Mouse (Mus musculus) retina, postnatal 1 day (tissue): ENCODE data around the gene Ube2dnl2.

Source experiments
- DNase-seq: peaks from one replicate; pipeline ENCODE4 v3.0.0-alpha.2; 2012

Ube2dnl2 gene

DNA sequence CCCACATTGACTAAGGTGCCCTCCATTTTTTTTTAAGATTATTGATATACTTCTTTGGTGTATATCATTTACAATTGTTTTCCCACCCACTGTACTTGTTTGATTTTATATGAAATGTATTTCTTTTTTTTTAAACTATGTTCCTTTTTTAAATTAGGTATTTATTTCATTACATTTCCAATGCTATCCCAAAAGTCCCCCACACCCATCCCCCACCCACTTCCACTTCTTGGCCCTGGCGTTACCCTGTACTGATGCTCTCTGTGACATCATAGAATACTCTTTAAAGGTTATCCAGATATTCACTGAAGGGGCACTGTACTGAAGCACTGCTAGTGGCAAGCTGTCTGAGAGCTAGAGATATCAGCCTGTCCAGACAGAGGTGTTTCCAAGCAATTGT, at the start of gene Ube2dnl2:
TSS of gene Ube2dnl2 (plus strand) at position 301 of the 400 bp plus-strand sequence.
- DNase-seq = no peak

DNA sequence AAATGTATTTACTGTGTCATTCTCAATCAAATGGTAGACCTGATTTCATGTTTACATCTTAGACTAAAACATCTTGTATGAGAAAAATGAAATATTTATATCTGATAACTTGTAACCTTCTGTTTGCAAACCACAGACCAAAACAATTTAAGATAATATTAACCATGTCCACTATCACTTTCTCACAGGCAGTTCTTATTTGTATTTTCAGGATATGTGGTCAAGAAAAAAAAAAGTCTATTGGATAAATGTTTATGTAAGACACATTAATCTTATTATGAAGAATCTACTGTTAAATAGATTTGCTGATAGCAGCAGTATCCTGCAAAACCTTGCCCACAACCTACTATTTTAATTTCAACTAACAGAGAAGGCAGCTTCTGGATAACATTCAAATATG, 11.9 kb upstream of the Ube2dnl2 start:
- DNase-seq = no peak

DNA sequence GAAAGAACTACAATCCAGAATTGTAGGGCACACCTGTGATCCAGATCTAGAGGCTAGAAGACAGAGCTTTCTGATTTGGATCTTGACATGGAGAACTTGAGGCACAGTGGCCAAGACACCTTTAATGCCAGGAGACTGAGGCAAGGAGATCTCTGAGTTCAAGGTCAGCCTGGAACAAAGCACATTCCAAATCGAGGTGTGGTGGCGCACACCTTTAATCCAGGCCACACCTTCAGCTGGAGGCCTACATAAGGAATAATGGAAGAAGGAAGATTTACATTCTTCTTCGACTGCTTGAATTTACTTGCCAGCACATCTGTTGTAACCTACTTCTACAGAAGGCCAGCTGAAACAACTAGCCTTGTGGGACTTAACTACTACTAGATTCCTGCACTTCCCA, 9.9 kb upstream of the Ube2dnl2 start:
- DNase-seq = no peak

DNA sequence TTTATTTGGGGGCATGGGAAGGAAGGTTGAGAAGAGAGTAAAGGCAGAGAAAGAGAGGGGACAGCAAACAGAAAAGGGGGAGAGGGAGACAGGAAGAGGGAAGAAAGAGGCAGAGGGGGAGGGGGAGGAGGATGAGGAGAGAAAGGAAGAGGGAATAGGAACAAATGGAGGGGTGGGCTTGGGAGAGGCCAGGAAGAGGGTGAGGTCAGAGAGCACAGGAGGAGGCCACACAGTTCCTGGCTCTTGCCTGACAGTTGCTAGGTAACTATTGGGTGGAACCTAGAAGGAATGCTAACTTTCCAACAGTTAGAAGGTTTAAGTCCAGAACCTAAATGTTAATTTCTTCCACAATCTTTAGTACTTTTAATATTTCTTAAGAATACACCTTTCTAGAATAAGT, 4.0 kb upstream of the Ube2dnl2 start:
- no peak for DNase-seq

DNA sequence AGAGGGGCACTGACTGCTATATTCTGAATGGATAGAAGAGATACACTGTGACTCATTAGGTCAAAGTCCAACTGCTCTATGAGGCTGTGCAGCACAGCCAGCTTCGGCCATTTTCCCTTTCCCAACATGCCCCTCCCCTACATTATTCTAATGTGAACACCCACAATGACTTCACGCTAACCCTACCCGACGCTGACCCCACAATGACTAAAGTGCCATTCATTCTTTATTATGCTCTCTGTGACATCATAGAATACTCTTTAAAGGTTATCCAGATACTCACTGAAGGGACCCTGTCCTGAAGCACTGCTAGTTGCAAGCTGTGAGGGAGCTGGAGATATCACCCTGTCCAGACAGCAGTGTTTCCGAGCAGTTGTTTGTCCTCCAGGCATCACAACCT, 2.7 kb upstream of the Ube2dnl2 start, which contains the start of gene Ube2dnl1:
TSS of gene Ube2dnl1 (plus strand) at position 301 of the 400 bp plus-strand sequence.
- DNase-seq = no peak

DNA sequence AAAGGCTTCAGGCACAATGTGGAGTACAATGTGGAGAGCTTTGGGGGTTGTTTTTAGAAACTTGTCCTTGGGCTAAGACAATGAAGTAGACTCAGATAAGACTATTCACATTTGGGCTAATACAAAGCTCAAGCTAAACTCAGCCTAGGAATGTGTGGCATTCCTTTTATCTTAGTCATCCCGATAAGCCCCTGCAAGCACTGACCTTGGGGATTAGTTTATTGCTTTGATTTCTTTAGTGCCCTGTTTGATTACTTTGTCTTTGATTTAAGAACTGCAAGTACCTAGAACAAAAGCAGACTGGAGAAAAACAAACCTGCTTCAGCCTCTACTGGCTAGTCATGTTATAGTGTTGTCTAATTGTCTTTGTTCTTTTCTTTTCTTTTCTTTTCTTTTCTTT, 47.7 kb downstream of the Ube2dnl2 start:
- DNase-seq = no peak
